Mouse (Mus musculus): ENCODE data around the gene Tpr. TPM values are rescaled to one million over a fixed set of nuclear protein-coding genes. Genes with fewer than 3 reads are reported as not detected.

The Tpr gene
- polyA plus RNA-seq, 1 experiment: 10.9 TPM

DNA sequence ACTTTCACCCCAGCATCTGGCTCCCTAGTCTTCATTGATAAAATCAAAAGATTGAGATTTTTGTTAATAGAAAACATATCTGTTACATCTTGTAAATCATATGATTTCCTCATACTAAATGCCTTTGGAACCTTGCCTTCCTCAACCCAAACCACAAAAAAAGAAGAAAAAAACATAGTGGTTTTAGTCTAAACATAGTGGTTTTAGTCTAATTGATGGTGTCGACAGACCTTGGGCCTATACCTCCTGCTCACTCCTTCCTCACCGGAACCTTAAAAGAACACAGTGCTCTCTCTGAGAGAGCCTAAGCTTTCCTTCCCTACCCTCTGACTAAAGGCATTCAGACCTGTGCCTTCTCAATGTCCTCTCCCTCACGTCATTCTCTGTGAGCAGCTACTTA is 3.4 kb downstream of the Tpr start:
- H3K27me3 ChIP-seq (ENCODE audit: control insufficient read depth): no peaks in the 10 kb centered on the region
- peaks cover 56% of the 10 kb centered on the region for H3K36me3 ChIP-seq (ENCODE audit: control insufficient read depth)
- no peaks in the 10 kb centered on the region for H3K9me3 ChIP-seq (ENCODE audit: control insufficient read depth, low read length)
- no peak overlapping the region for H3K4me3 ChIP-seq (replicated peaks)
- peaks cover 12% of the 10 kb centered on the region for H3K4me1 ChIP-seq (ENCODE audit: control insufficient read depth)
- TF ChIP-seq GATA1 (IDR thresholded peaks at IDR 0.05; ENCODE audit: low read length) (no peak), TAL1 (IDR thresholded peaks at IDR 0.05; ENCODE audit: low read length) (no peak)

DNA sequence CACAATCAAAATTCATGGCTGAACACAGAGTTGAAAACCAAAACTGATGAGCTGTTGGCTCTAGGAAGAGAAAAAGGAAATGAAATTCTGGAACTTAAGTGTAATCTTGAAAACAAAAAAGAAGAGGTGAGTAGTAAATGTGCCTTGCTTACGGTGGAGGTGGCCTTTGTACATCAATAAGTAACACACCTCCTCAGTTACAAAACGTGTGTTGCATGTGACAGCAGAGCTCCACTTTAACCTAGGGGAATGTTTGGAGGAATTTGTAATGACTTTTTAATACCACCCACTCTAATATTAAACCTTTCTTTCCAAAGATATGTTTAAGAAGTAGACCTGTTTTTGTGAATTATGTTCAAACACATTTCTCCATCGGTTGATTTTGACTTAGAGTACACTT is 11.3 kb downstream of the Tpr start:
- TF ChIP-seq GATA1 (IDR thresholded peaks at IDR 0.05; ENCODE audit: low read length) (no peak), TAL1 (IDR thresholded peaks at IDR 0.05; ENCODE audit: low read length) (no peak)
- Histone ChIP-seq H3K36me3 (ENCODE audit: control insufficient read depth) (peaks cover 96% of the 10 kb centered on the region), H3K27me3 (ENCODE audit: control insufficient read depth) (no peaks in the 10 kb centered on the region)

DNA sequence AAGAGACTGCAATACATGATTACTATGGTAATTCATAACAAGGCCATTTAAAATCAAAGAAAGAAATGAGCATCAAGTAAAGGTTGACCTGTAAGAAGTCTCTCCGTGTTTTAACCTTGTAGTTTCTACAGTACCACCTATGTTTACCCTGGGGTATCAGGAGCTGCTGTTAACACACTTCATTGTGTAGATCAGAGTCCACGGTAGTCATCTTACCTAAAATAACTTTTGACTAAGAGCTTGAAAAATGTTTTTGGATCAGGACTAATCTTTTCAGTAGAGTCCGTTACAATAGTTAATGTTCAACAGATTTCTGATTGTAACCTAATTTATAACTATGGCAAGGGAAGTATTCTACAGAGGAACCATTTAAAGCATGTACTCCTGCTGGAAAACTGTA is 11.9 kb downstream of the Tpr start:
- no peak overlapping the region for H3K4me3 ChIP-seq (replicated peaks)
- no peaks in the 10 kb centered on the region for H3K9me3 ChIP-seq (ENCODE audit: control insufficient read depth, low read length)
- H3K4me1 ChIP-seq (ENCODE audit: control insufficient read depth): no peaks in the 10 kb centered on the region
- peaks cover 96% of the 10 kb centered on the region for H3K36me3 ChIP-seq (ENCODE audit: control insufficient read depth)
- TF ChIP-seq TAL1 (IDR thresholded peaks at IDR 0.05; ENCODE audit: low read length) (no peak), GATA1 (IDR thresholded peaks at IDR 0.05; ENCODE audit: low read length) (no peak)
- no peaks in the 10 kb centered on the region for H3K27me3 ChIP-seq (ENCODE audit: control insufficient read depth)

More for the DNA sequence above, 11.3 kb downstream of the Tpr start:
- Histone ChIP-seq H3K9me3 (ENCODE audit: control insufficient read depth, low read length) (no peaks in the 10 kb centered on the region), H3K4me3 (replicated peaks) (no peak overlapping the region), H3K4me1 (ENCODE audit: control insufficient read depth) (no peaks in the 10 kb centered on the region)

DNA sequence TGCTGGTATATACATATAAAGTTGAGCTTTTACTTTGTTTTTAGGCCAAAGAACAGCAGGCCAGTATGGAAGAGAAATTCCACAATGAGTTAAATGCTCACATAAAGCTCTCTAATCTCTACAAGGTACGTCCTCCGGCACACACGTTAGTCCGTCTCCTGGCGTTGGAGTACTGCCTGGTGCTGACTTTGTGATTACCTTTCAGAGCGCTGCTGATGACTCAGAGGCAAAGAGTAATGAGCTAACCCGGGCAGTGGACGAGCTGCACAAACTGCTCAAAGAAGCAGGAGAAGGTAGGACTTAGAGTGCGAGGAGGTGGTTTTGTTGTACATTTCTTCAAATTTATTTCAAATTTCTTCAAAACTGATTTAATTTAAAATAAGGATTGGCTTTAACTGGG is 14.6 kb downstream of the Tpr start:
- Histone ChIP-seq H3K4me3 (replicated peaks) (no peak overlapping the region), H3K9me3 (ENCODE audit: control insufficient read depth, low read length) (no peaks in the 10 kb centered on the region), H3K4me1 (ENCODE audit: control insufficient read depth) (no peaks in the 10 kb centered on the region), H3K36me3 (ENCODE audit: control insufficient read depth) (peaks cover 97% of the 10 kb centered on the region), H3K27me3 (ENCODE audit: control insufficient read depth) (no peaks in the 10 kb centered on the region)
- TF ChIP-seq TAL1 (IDR thresholded peaks at IDR 0.05; ENCODE audit: low read length): no peak
- no peak for TF ChIP-seq GATA1 (IDR thresholded peaks at IDR 0.05; ENCODE audit: low read length)

DNA sequence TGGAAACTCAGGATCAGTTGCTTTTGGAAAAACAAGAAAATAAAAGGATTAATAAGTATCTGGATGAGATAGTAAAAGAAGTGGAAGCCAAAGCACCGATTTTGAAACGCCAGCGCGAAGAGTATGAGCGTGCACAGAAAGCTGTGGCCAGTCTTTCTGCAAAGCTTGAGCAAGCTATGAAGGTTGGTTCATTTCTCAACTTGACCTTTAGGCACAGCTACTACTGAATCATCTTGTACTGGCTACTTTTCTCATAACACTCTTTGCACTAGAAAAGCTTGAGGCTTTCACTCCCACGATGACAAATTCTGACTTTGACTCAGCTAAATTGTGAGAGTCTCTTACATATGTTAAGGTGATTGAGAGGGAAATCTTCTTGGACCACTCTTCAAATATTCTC is 17.4 kb downstream of the Tpr start:
- H3K4me1 ChIP-seq (ENCODE audit: control insufficient read depth): no peaks in the 10 kb centered on the region

DNA sequence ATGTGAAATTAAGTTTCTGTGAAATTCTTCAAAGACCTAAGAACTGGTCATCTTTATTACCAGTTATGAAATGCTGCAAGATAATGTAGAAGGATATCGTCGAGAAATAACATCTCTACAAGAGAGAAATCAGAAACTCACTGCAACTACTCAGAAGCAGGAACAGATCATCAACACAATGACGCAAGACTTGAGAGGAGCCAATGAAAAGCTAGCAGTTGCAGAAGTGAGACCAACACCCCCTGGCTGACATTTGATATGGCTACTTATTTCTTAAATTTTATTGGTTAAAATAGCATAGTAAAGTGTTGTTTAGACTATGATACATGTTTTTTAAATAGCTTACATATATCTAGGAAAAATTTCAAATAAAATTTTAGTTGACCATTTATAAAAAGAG is 23.4 kb downstream of the Tpr start:
- Histone ChIP-seq H3K9me3 (ENCODE audit: control insufficient read depth, low read length) (no peaks in the 10 kb centered on the region), H3K4me1 (ENCODE audit: control insufficient read depth) (no peaks in the 10 kb centered on the region), H3K36me3 (ENCODE audit: control insufficient read depth) (peaks cover 93% of the 10 kb centered on the region), H3K4me3 (replicated peaks) (no peak overlapping the region), H3K27me3 (ENCODE audit: control insufficient read depth) (no peaks in the 10 kb centered on the region)
- TF ChIP-seq GATA1 (IDR thresholded peaks at IDR 0.05; ENCODE audit: low read length): no peak
- TF ChIP-seq TAL1 (IDR thresholded peaks at IDR 0.05; ENCODE audit: low read length): no peak

More for the DNA sequence above, 17.4 kb downstream of the Tpr start:
- H3K4me3 ChIP-seq (replicated peaks): no peak overlapping the region
- H3K36me3 ChIP-seq (ENCODE audit: control insufficient read depth): peaks cover 96% of the 10 kb centered on the region
- no peaks in the 10 kb centered on the region for H3K27me3 ChIP-seq (ENCODE audit: control insufficient read depth)
- H3K9me3 ChIP-seq (ENCODE audit: control insufficient read depth, low read length): no peaks in the 10 kb centered on the region
- TF ChIP-seq GATA1 (IDR thresholded peaks at IDR 0.05; ENCODE audit: low read length) (no peak), TAL1 (IDR thresholded peaks at IDR 0.05; ENCODE audit: low read length) (no peak)

DNA sequence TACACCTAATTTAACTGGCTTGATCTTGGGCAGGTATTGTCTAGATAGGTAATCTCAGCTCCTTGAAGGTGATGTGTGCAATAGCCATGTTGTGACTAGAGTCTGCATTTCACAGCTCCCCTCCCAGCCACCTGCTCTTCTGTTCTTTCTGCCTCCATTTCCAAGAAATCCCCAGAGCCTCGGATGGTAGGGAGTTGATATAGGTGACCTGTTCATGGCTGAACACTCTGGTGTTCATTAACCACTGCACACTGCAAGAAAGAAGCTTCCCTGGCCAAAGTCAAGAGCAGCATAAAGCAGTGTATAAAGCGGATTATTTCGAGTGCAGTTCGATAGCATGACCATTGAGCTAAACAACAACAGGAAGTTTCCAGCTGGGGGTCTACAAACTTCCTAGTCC is 25.8 kb downstream of the Tpr start:
- TF ChIP-seq TAL1 (IDR thresholded peaks at IDR 0.05; ENCODE audit: low read length) (no peak), GATA1 (IDR thresholded peaks at IDR 0.05; ENCODE audit: low read length) (no peak)
- peaks cover 96% of the 10 kb centered on the region for H3K36me3 ChIP-seq (ENCODE audit: control insufficient read depth)
- H3K4me3 ChIP-seq (replicated peaks): no peak overlapping the region
- no peaks in the 10 kb centered on the region for H3K4me1 ChIP-seq (ENCODE audit: control insufficient read depth)
- no peaks in the 10 kb centered on the region for H3K27me3 ChIP-seq (ENCODE audit: control insufficient read depth)
- no peaks in the 10 kb centered on the region for H3K9me3 ChIP-seq (ENCODE audit: control insufficient read depth, low read length)

DNA sequence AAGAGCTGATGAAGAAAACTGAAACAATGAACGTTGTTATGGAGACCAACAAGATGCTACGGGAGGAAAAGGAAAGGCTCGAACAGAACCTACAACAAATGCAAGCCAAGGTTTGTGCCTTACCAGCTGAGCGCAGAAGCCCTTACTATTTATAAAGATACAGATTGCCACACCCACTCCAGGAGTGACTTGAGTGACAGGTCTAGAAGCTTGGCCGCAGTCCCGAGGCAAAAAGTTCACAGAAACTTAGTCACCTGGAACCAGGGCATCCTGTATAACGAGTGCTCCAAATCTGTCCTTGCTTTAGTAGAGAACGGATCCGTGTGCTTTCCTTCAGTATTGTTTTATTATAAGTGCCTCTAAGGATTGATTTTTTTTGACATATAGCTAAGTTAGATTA is 33.0 kb downstream of the Tpr start:
- peaks cover 97% of the 10 kb centered on the region for H3K36me3 ChIP-seq (ENCODE audit: control insufficient read depth)
- TF ChIP-seq GATA1 (IDR thresholded peaks at IDR 0.05; ENCODE audit: low read length) (no peak), TAL1 (IDR thresholded peaks at IDR 0.05; ENCODE audit: low read length) (no peak)
- H3K4me3 ChIP-seq (replicated peaks): no peak overlapping the region
- no peaks in the 10 kb centered on the region for H3K27me3 ChIP-seq (ENCODE audit: control insufficient read depth)
- H3K4me1 ChIP-seq (ENCODE audit: control insufficient read depth): no peaks in the 10 kb centered on the region
- no peaks in the 10 kb centered on the region for H3K9me3 ChIP-seq (ENCODE audit: control insufficient read depth, low read length)

DNA sequence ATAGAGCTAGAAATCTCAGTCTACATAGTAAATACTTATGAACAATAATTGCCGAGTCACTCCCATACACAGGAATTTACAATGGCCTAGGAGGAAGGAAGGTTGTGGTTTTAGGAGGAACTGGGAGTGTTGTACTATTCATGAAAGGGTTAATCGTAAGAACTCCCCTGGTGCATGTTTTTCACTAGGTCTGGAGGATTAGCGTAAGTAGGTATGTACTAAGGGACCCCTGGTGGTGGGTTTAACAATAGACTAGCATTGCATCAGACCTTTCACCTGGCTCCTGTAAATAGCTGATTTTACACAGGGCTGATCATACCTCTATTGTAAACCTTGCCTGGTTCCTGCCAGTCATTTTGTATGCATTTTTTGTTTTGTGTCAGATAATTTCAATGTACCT is 33.6 kb downstream of the Tpr start:
- TF ChIP-seq GATA1 (IDR thresholded peaks at IDR 0.05; ENCODE audit: low read length): no peak
- no peak for TF ChIP-seq TAL1 (IDR thresholded peaks at IDR 0.05; ENCODE audit: low read length)
- H3K36me3 ChIP-seq (ENCODE audit: control insufficient read depth): peaks cover 98% of the 10 kb centered on the region

DNA sequence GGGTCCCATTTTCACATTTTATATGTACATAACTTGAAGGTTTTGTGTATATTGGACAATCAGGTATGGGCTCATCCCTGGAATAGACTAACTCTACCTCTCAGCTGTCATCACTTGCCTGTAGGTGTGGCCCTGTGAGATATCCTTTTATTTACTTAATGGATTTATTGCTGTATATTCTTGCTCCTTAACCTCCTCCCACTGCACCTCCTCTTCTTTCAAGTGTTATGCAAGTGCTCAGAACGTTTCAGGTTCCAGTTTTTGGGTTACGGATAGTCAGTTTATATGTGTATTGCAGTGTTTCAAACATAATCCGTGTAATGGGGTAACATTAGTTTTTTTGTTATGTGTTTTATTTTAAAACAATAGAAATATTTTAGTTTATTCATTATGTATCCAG is 46.0 kb downstream of the Tpr start:
- H3K9me3 ChIP-seq (ENCODE audit: control insufficient read depth, low read length): no peaks in the 10 kb centered on the region
- no peaks in the 10 kb centered on the region for H3K4me1 ChIP-seq (ENCODE audit: control insufficient read depth)
- peaks cover 97% of the 10 kb centered on the region for H3K36me3 ChIP-seq (ENCODE audit: control insufficient read depth)
- H3K27me3 ChIP-seq (ENCODE audit: control insufficient read depth): no peaks in the 10 kb centered on the region
- H3K4me3 ChIP-seq (replicated peaks): no peak overlapping the region
- TF ChIP-seq TAL1 (IDR thresholded peaks at IDR 0.05; ENCODE audit: low read length) (no peak), GATA1 (IDR thresholded peaks at IDR 0.05; ENCODE audit: low read length) (no peak)

More for the DNA sequence above, 33.6 kb downstream of the Tpr start:
- H3K27me3 ChIP-seq (ENCODE audit: control insufficient read depth): no peaks in the 10 kb centered on the region
- H3K9me3 ChIP-seq (ENCODE audit: control insufficient read depth, low read length): no peaks in the 10 kb centered on the region
- no peak overlapping the region for H3K4me3 ChIP-seq (replicated peaks)
- no peaks in the 10 kb centered on the region for H3K4me1 ChIP-seq (ENCODE audit: control insufficient read depth)

Measured in erythroblast, embryonic 14.5 days (primary cell).